Mouse (Mus musculus) cerebellum, adult 18-20 months (tissue): ENCODE results near the gene H2al1a.

Source experiments
- DNase-seq, 2 experiments: peaks; one replicate each; pipeline ENCODE4 v3.0.0; 2021

H2al1a gene

GRCm38 (mm10) chrX:11346756-11347155, 47.7 kb downstream of the H2al1a start:
- DNase-seq, result peak; percentile 18 to 58
